Mouse (Mus musculus) forebrain, postnatal 0 days (tissue): ENCODE measurements around the gene Omg. TPM values are rescaled to one million over a fixed set of nuclear protein-coding genes. Genes with fewer than 3 reads are reported as not detected.
A peak's percentile ranks its signal among the peaks of the same experiment; 100 is the strongest.

Experiments
- ATAC-seq: fragments of 200-750 bp; cut with Nextera tagmentation; 2 replicates; pipeline ENCODE4 v1.8.0; 2017; ENCODE audit warnings: mild to moderate bottlenecking, moderate library complexity
- DNase-seq: peaks from one replicate; pipeline ENCODE4 v3.0.0-alpha.2; 2015
- H3K27ac ChIP-seq: fragments of 300-500 bp; sonication (generic); 2 replicates; pipeline ENCODE4 v1.5.1; 2014; ENCODE audit warnings: low read depth, mild to moderate bottlenecking, antibody characterized with exemption, low read length, moderate library complexity, mixed read lengths
- H3K27me3 ChIP-seq: fragments of 300-500 bp; sonication (generic); 2 replicates; pipeline ENCODE4 v1.6.1; 2014; ENCODE audit warnings: mild to moderate bottlenecking, low read length, mixed read lengths; ENCODE audit not compliant: insufficient read depth
- H3K36me3 ChIP-seq: fragments of 300-500 bp; sonication (generic); 2 replicates; pipeline ENCODE4 v1.6.1; 2014; ENCODE audit warnings: mild to moderate bottlenecking, moderate library complexity; ENCODE audit not compliant: insufficient read depth
- H3K4me1 ChIP-seq: fragments of 300-500 bp; sonication (generic); 2 replicates; pipeline ENCODE4 v1.6.1; 2014; ENCODE audit warnings: antibody characterized with exemption; ENCODE audit not compliant: insufficient read depth
- H3K4me2 ChIP-seq: fragments of 300-500 bp; sonication (generic); 2 replicates; pipeline ENCODE4 v1.6.1; 2014; ENCODE audit warnings: low read depth, mild to moderate bottlenecking, moderate library complexity
- H3K4me3 ChIP-seq: fragments of 300-500 bp; sonication (generic); 2 replicates; pipeline ENCODE4 v1.5.1; 2014; ENCODE audit warnings: low read depth, low read length, mixed read lengths
- H3K9ac ChIP-seq: fragments of 300-500 bp; sonication (generic); 2 replicates; pipeline ENCODE4 v1.6.1; 2014; ENCODE audit warnings: mild to moderate bottlenecking
- H3K9me3 ChIP-seq: fragments of 300-500 bp; sonication (generic); 2 replicates; pipeline ENCODE4 v1.6.1; 2016; ENCODE audit warnings: low read length
- CTCF ChIP-seq: sonication (generic); IDR thresholded peaks from 2 replicates; pipeline ENCODE4 v1.5.1; 2016; ENCODE audit warnings: antibody characterized with exemption, control low read depth, low read depth
- WGBS: fragments of 180-500 bp; shearing (Covaris S2); extraction: QIAGEN DNeasy Blood & Tissue Kit; methylation state at CpG from one replicate; pipeline ENCODE4 v1.1.7; 2014; 5-methylcytosine and 5-hydroxymethylcytosine counted together
- polyA plus RNA-seq: library from polyadenylated mRNA; unstranded; fragments of >200 nt; fragmentation: Nextera tagmentation; extraction: Ambion mirVana; gene quantifications from 2 replicates; pipeline ENCODE4 v1.2.1, GENCODE M21; 2015
- total RNA-seq: library from RNA; depleted of rRNA; stranded (reverse); fragments of >200 nt; gene quantifications from 2 replicates; pipeline ENCODE4 v1.2.3, GENCODE M21; 2014; rRNA removed

The Omg gene
- total RNA-seq (13.8 and 16.5 TPM in 2 replicates), polyA plus RNA-seq (18.2 and 21.6 TPM in 2 replicates)

- peak; percentile 89 for ATAC-seq
- peak within 1 kb of the TSS; percentile 39 for H3K4me2 ChIP-seq
- peak within 1 kb of the TSS; percentile 30 for H3K4me3 ChIP-seq
- H3K4me1 ChIP-seq, result peaks cover 3% of the 10 kb centered on the region; the same call in 1 of the 2 replicates
- peak within 1 kb of the TSS; percentile 54 for H3K27ac ChIP-seq
- peak; percentile 69 for DNase-seq
- 13% methylated on average over 8 of the region's 8 CpGs for WGBS
- no peaks in the 10 kb centered on the region for H3K9me3 ChIP-seq
- no peak for TF ChIP-seq CTCF
- H3K9ac ChIP-seq, result peak within 1 kb of the TSS; percentile 37; the same call in 1 of the 2 replicates
- H3K27me3 ChIP-seq, result no peaks in the 10 kb centered on the region
- no peaks in the 10 kb centered on the region for H3K36me3 ChIP-seq
Measured at GRCm38 (mm10) chr11:79503845-79504244, at the start of gene Omg. Gene Omg, minus strand, starts transcription at chr11:79504084.

- H3K27ac ChIP-seq, result no peak overlapping the region
- no peaks in the 10 kb centered on the region for H3K4me1 ChIP-seq
- no peaks in the 10 kb centered on the region for H3K27me3 ChIP-seq
- WGBS, result 89% methylated on average over 1 of the region's 1 CpGs
- no peak overlapping the region for H3K4me3 ChIP-seq
- H3K4me2 ChIP-seq, result no peak overlapping the region
- peaks cover 70% of the 10 kb centered on the region for H3K36me3 ChIP-seq
- no peak overlapping the region for H3K9ac ChIP-seq
- TF ChIP-seq CTCF, result no peak
- DNase-seq (no peak), ATAC-seq (no peak)
- no peaks in the 10 kb centered on the region for H3K9me3 ChIP-seq
Measured at GRCm38 (mm10) chr11:79552622-79553021, 48.7 kb upstream of the Omg start.

- Histone ChIP-seq H3K4me3 (no peak overlapping the region), H3K9me3 (no peaks in the 10 kb centered on the region), H3K4me2 (no peak overlapping the region), H3K27ac (no peak overlapping the region), H3K4me1 (no peaks in the 10 kb centered on the region), H3K27me3 (no peaks in the 10 kb centered on the region), H3K36me3 (peaks cover 17% of the 10 kb centered on the region; the same call in 1 of the 2 replicates), H3K9ac (no peak overlapping the region)
- ATAC-seq, result no peak
- WGBS, result 98% methylated on average over 3 of the region's 3 CpGs
- TF ChIP-seq CTCF, result no peak
- no peak for DNase-seq
Measured at GRCm38 (mm10) chr11:79536293-79536692, 32.4 kb upstream of the Omg start.

GRCm38 (mm10) chr11:79535554-79535953 lies 31.7 kb upstream of the Omg start:
- Histone ChIP-seq H3K9me3 (no peaks in the 10 kb centered on the region), H3K4me2 (no peak overlapping the region), H3K9ac (no peak overlapping the region), H3K27me3 (no peaks in the 10 kb centered on the region), H3K36me3 (peaks cover 17% of the 10 kb centered on the region; the same call in 1 of the 2 replicates), H3K4me3 (no peak overlapping the region), H3K27ac (no peak overlapping the region), H3K4me1 (no peaks in the 10 kb centered on the region)
- TF ChIP-seq CTCF, result no peak
- ATAC-seq (no peak), DNase-seq (no peak)
- 92% methylated on average over 4 of the region's 4 CpGs for WGBS

- WGBS, result 58% methylated on average over 8 of the region's 8 CpGs
- DNase-seq, result no peak
Measured at GRCm38 (mm10) chr11:79533950-79534690, 30.2 kb upstream of the Omg start.

GRCm38 (mm10) chr11:79533311-79533710 lies 29.4 kb upstream of the Omg start:
- Histone ChIP-seq H3K9me3 (no peaks in the 10 kb centered on the region), H3K4me1 (no peaks in the 10 kb centered on the region), H3K27ac (no peak overlapping the region), H3K4me2 (no peak overlapping the region), H3K36me3 (peaks cover 15% of the 10 kb centered on the region; the same call in 1 of the 2 replicates), H3K27me3 (no peaks in the 10 kb centered on the region), H3K9ac (no peak overlapping the region), H3K4me3 (no peak overlapping the region)
- DNase-seq, result no peak
- TF ChIP-seq CTCF, result no peak
- ATAC-seq, result no peak
- WGBS, result 82% methylated on average over 6 of the region's 6 CpGs

More at GRCm38 (mm10) chr11:79533950-79534690, 30.2 kb upstream of the Omg start:
- Histone ChIP-seq H3K9me3 (no peaks in the 10 kb centered on the region), H3K27me3 (no peaks in the 10 kb centered on the region), H3K36me3 (peaks cover 15% of the 10 kb centered on the region; the same call in 1 of the 2 replicates), H3K9ac (no peak overlapping the region), H3K4me3 (no peak overlapping the region), H3K27ac (no peak overlapping the region), H3K4me1 (no peaks in the 10 kb centered on the region), H3K4me2 (no peak overlapping the region)
- TF ChIP-seq CTCF, result no peak
- no peak for ATAC-seq

- Histone ChIP-seq H3K27me3 (no peaks in the 10 kb centered on the region), H3K9ac (no peak overlapping the region), H3K4me2 (no peak overlapping the region), H3K9me3 (no peaks in the 10 kb centered on the region), H3K36me3 (0 out of 2 replicates have a peak, but pooled peaks cover 6% of the 10 kb centered on the region), H3K4me3 (no peak overlapping the region), H3K27ac (no peak overlapping the region), H3K4me1 (no peaks in the 10 kb centered on the region)
- WGBS, result 96% methylated on average over 4 of the region's 4 CpGs
- ATAC-seq (no peak), DNase-seq (no peak)
- TF ChIP-seq CTCF, result no peak
Measured at GRCm38 (mm10) chr11:79531485-79531884, 27.6 kb upstream of the Omg start.
